19 mouse cellular contexts compared by ENCODE assay signal in the genomic region with DNA sequence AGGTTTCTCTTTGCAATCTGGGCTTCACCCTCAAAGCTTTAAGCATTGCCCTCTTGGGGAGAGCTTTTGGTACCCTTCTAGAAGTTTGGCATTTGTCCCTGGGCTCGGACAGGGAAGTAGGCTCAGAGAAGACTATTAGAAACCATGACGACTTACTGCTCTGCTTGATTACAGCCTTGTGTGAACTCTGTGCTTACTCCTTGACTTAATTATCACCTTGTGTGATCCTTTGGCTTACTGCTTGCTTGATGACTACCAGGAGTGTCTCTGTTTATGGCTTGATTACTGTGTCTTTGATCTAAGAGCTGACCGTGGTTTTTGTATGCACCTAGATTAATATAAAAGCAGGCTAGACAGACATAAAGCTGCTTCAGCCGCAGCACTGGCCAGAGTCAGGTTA. TPM values are rescaled to one million over a fixed set of nuclear protein-coding genes. Genes with fewer than 3 reads are reported as not detected.
"Had no signal": no experiment of that assay in that cellular context is flagged by ENCODE, and none has a peak within 500 bp of the region (broad histone marks: within the 10 kb centered on the region; RNA-seq: fewer than 3 reads in every experiment).

No protein-coding gene starts in this region.

RNA-seq across cellular contexts. Expression of a gene that starts 16.8 kb away (rescaled TPM):
- polyA plus RNA-seq: embryonic facial prominence, embryonic 10.5 days; embryonic facial prominence, embryonic 11.5 days; embryonic facial prominence, embryonic 12.5 days; embryonic facial prominence, embryonic 13.5 days; embryonic facial prominence, embryonic 14.5 days; embryonic facial prominence, embryonic 15.5 days; erythroblast, embryonic 14.5 days; forebrain, embryonic 10.5 days; forebrain, embryonic 11.5 days; forebrain, embryonic 12.5 days; forebrain, embryonic 13.5 days; forebrain, embryonic 14.5 days; forebrain, embryonic 15.5 days; forebrain, embryonic 16.5 days; frontal cortex, adult 2 months; gonadal fat pad, adult 2 months; heart, adult 2 months had no signal

RNA-seq across cellular contexts. Expression of a gene that starts 19.6 kb away (rescaled TPM):
- polyA plus RNA-seq: cortical plate, adult 2 months; embryonic facial prominence, embryonic 10.5 days; embryonic facial prominence, embryonic 11.5 days; embryonic facial prominence, embryonic 14.5 days; embryonic facial prominence, embryonic 15.5 days; erythroblast, embryonic 14.5 days; forebrain, embryonic 11.5 days; forebrain, embryonic 14.5 days; gonadal fat pad, adult 2 months; heart, adult 2 months had no signal

RNA-seq across cellular contexts. Expression of a gene that starts 37.5 kb away (rescaled TPM):
- polyA plus RNA-seq: cortical plate, adult 2 months; embryonic facial prominence, embryonic 10.5 days; embryonic facial prominence, embryonic 11.5 days; embryonic facial prominence, embryonic 14.5 days; embryonic facial prominence, embryonic 15.5 days; erythroblast, embryonic 14.5 days; forebrain, embryonic 11.5 days; forebrain, embryonic 14.5 days; gonadal fat pad, adult 2 months; heart, adult 2 months had no signal

RNA-seq across cellular contexts. Expression of a gene that starts 48.7 kb away (rescaled TPM):
- polyA plus RNA-seq: cortical plate, adult 2 months; embryonic facial prominence, embryonic 10.5 days; embryonic facial prominence, embryonic 11.5 days; embryonic facial prominence, embryonic 13.5 days; embryonic facial prominence, embryonic 14.5 days; embryonic facial prominence, embryonic 15.5 days; erythroblast, embryonic 14.5 days; forebrain, embryonic 10.5 days; forebrain, embryonic 11.5 days; forebrain, embryonic 12.5 days; forebrain, embryonic 13.5 days; forebrain, embryonic 14.5 days; forebrain, embryonic 15.5 days; forebrain, embryonic 16.5 days; forebrain, postnatal 0 days; frontal cortex, adult 2 months; gonadal fat pad, adult 2 months; heart, adult 2 months had no signal

RNA-seq across cellular contexts. Expression of a gene that starts 54.1 kb away (rescaled TPM):
- polyA plus RNA-seq: cortical plate, adult 2 months; embryonic facial prominence, embryonic 10.5 days; embryonic facial prominence, embryonic 11.5 days; embryonic facial prominence, embryonic 13.5 days; embryonic facial prominence, embryonic 14.5 days; embryonic facial prominence, embryonic 15.5 days; erythroblast, embryonic 14.5 days; forebrain, embryonic 10.5 days; forebrain, embryonic 11.5 days; forebrain, embryonic 12.5 days; forebrain, embryonic 13.5 days; forebrain, embryonic 14.5 days; forebrain, embryonic 15.5 days; forebrain, embryonic 16.5 days; forebrain, postnatal 0 days; frontal cortex, adult 2 months; gonadal fat pad, adult 2 months; heart, adult 2 months had no signal
